Comparison of ENCODE assay signal across 8 mouse cellular contexts in the genomic region with DNA sequence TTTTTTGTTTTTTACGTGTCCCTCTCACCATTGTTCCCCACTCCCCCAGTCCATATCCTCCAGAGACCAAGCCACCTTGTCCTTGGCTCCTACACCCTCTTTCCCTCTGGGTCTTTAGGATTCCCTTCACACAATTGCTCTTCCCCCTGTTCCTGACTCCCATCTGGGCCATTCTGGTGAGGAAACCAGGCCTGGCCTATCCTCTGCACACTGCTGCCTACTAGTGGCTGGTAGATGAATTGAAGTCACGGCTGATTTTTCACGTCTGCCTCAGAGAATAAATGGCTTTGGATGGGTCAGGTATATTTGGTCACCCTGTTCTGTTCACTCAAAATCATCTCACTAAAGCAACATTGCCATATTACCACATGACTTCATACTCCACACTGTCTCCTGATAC. TPM values are rescaled to one million over a fixed set of nuclear protein-coding genes. Genes with fewer than 3 reads are reported as not detected.
A peak's percentile ranks its signal among the peaks of the same experiment; 100 is the strongest.
DNase-seq lines count a peak whose midpoint lies in the region; ATAC-seq and TF ChIP-seq lines count a peak whose summit lies in the region.

No protein-coding gene starts in this region.

- H3K27ac ChIP-seq in midbrain, embryonic 14.5 days (replicated peaks; ENCODE audit: low read depth, low read length), result no peak overlapping the region
- H3K27ac ChIP-seq in midbrain, embryonic 13.5 days, result no peak overlapping the region

- no peak overlapping the region for H3K9ac ChIP-seq in midbrain, embryonic 14.5 days (replicated peaks; ENCODE audit: low read length)
- no peak overlapping the region for H3K9ac ChIP-seq in midbrain, embryonic 13.5 days (replicated peaks)

- no peak overlapping the region for H3K4me2 ChIP-seq in midbrain, embryonic 14.5 days (ENCODE audit: low read length)
- H3K4me2 ChIP-seq in midbrain, embryonic 13.5 days (replicated peaks), result no peak overlapping the region

- H3K9me3 ChIP-seq in midbrain, embryonic 14.5 days (ENCODE audit: control insufficient read depth, low read length), result no peaks in the 10 kb centered on the region
- H3K9me3 ChIP-seq in midbrain, embryonic 13.5 days, result no peaks in the 10 kb centered on the region

- DNase-seq in cerebellum, postnatal 10 days, result peak; percentile 49 to 58
- no peak for DNase-seq in cerebellum, adult 9-11 months
- peak; percentile 30 for DNase-seq in midbrain, embryonic 14.5 days
- DNase-seq in embryo, embryonic 11 days, result peak; percentile 68
- DNase-seq in lung, adult 2 months, result no peak
- DNase-seq in thymus, postnatal 4 days, result peak; percentile 60
- no peak for DNase-seq in urinary bladder, postnatal 4 days (ENCODE audit: low spot score in 2 of 2)

- WGBS in midbrain, embryonic 14.5 days, result 52% methylated on average over 3 of the region's 3 CpGs
- 48% methylated on average over 3 of the region's 3 CpGs for WGBS in midbrain, embryonic 13.5 days
- 48% methylated on average over 3 of the region's 3 CpGs for WGBS in lung, adult 2 months

- TF ChIP-seq POLR2A in lung, adult 2 months (IDR thresholded peaks at IDR 0.05; ENCODE audit: borderline replicate concordance, extremely low read depth, low read depth, low read length), result no peak

- peaks cover 18% of the 10 kb centered on the region for H3K36me3 ChIP-seq in midbrain, embryonic 14.5 days (ENCODE audit: control insufficient read depth, insufficient read depth, low read length)
- H3K36me3 ChIP-seq in midbrain, embryonic 13.5 days, result peaks cover 18% of the 10 kb centered on the region

- peak; percentile 88 for TF ChIP-seq CTCF in lung, adult 2 months (IDR thresholded peaks at IDR 0.05; ENCODE audit: insufficient read depth, low read length)

- no peak overlapping the region for H3K4me3 ChIP-seq in midbrain, embryonic 14.5 days (replicated peaks; ENCODE audit: low read depth, low read length)
- H3K4me3 ChIP-seq in midbrain, embryonic 13.5 days (replicated peaks), result no peak overlapping the region
- H3K4me3 ChIP-seq in lung, adult 2 months (replicated peaks; ENCODE audit: extremely low read depth, low read depth, low read length), result no peak overlapping the region

- H3K27me3 ChIP-seq in midbrain, embryonic 14.5 days (ENCODE audit: control insufficient read depth, insufficient read depth, low read length), result no peaks in the 10 kb centered on the region
- no peaks in the 10 kb centered on the region for H3K27me3 ChIP-seq in midbrain, embryonic 13.5 days

- ATAC-seq in midbrain, embryonic 14.5 days (ENCODE audit: low FRiP score, low TSS enrichment), result no peak
- no peak for ATAC-seq in midbrain, embryonic 13.5 days

- H3K4me1 ChIP-seq in midbrain, embryonic 14.5 days (ENCODE audit: control insufficient read depth, insufficient read depth, low read length), result peaks cover 5% of the 10 kb centered on the region; the same call in 1 of the 2 replicates
- peaks cover 16% of the 10 kb centered on the region for H3K4me1 ChIP-seq in midbrain, embryonic 13.5 days (replicated peaks)
- H3K4me1 ChIP-seq in lung, adult 2 months (ENCODE audit: control insufficient read depth, insufficient read depth, low read length), result no peaks in the 10 kb centered on the region

RNA-seq across cellular contexts. Expression of a gene that starts 31.6 kb away (rescaled TPM):
- polyA plus RNA-seq in midbrain, embryonic 14.5 days (2014; fragmentation: Nextera tagmentation; extraction: Ambion mirVana), result 61.3 and 94.4 TPM in 2 replicates
- polyA plus RNA-seq in midbrain, embryonic 13.5 days (2015; fragmentation: Nextera tagmentation; extraction: Ambion mirVana), result 88.6 and 104 TPM in 2 replicates
- 32.0 and 39.0 TPM in 2 replicates for polyA plus RNA-seq in lung, adult 2 months (2012; rRNA removed)

RNA-seq across cellular contexts. Expression of a gene that starts 33.9 kb away (rescaled TPM):
- polyA plus RNA-seq in midbrain, embryonic 14.5 days (2014; fragmentation: Nextera tagmentation; extraction: Ambion mirVana), result 4.8 and 7.1 TPM in 2 replicates
- 9.9 and 10.3 TPM in 2 replicates for polyA plus RNA-seq in midbrain, embryonic 13.5 days (2015; fragmentation: Nextera tagmentation; extraction: Ambion mirVana)
- 8.9 and 10.1 TPM in 2 replicates for polyA plus RNA-seq in lung, adult 2 months (2012; rRNA removed)

RNA-seq across cellular contexts. Expression of a gene that starts 49.7 kb away (rescaled TPM):
- polyA plus RNA-seq in midbrain, embryonic 14.5 days (2014; fragmentation: Nextera tagmentation; extraction: Ambion mirVana), result 0.24 and 0.63 TPM in 2 replicates
- 1.5 and 1.7 TPM in 2 replicates for polyA plus RNA-seq in midbrain, embryonic 13.5 days (2015; fragmentation: Nextera tagmentation; extraction: Ambion mirVana)
- 0.06 and 0.66 TPM in 2 replicates for polyA plus RNA-seq in lung, adult 2 months (2012; rRNA removed)

RNA-seq across cellular contexts. Expression of a gene that starts 55.0 kb away (rescaled TPM):
- 253 and 300 TPM in 2 replicates for polyA plus RNA-seq in midbrain, embryonic 14.5 days (2014; fragmentation: Nextera tagmentation; extraction: Ambion mirVana)
- polyA plus RNA-seq in midbrain, embryonic 13.5 days (2015; fragmentation: Nextera tagmentation; extraction: Ambion mirVana), result 227 and 237 TPM in 2 replicates
- polyA plus RNA-seq in lung, adult 2 months (2012; rRNA removed), result 18.1 and 24.0 TPM in 2 replicates

Comparison
In these comparisons a context has a peak if more than half of its experiments do, and no peak if none do; other contexts are left out.
1. DNase-seq: peak in cerebellum, postnatal 10 days (2 of 2), midbrain, embryonic 14.5 days (single experiment), embryo, embryonic 11 days (single experiment) and thymus, postnatal 4 days (single experiment); none in cerebellum, adult 9-11 months (single experiment), lung, adult 2 months (single experiment) and urinary bladder, postnatal 4 days (0 of 2).